Mouse (Mus musculus) embryonic fibroblast, embryonic 13.5 days (primary cell): ENCODE results near the gene Pth1r.

Experiments used
- CTCF ChIP-seq: IDR thresholded peaks from 2 replicates; pipeline ENCODE4 v1.5.1; 2011; ENCODE audit warnings: mild to moderate bottlenecking, control low read depth, low read length, moderate library complexity, borderline replicate concordance; ENCODE audit not compliant: insufficient read depth
- POLR2A ChIP-seq: IDR thresholded peaks from 2 replicates; pipeline ENCODE4 v1.6.1; 2011; ENCODE audit warnings: low read depth, mild to moderate bottlenecking, control low read depth, low read length, moderate library complexity

GRCm38 (mm10) chr9:110752917-110753435 lies 6.0 kb upstream of the Pth1r start:
- TF ChIP-seq POLR2A, result no peak
- TF ChIP-seq CTCF, result no peak
